Mouse (Mus musculus) thymus, postnatal 14 days (tissue): ENCODE data around the gene Irgc1.
A peak's percentile ranks its signal among the peaks of the same experiment; 100 is the strongest.

Source experiments
- DNase-seq: peaks from one replicate; pipeline ENCODE4 v3.0.0; 2021

Gene Irgc1

GRCm38 (mm10) chr7:24470356-24470755, 18.3 kb upstream of the Irgc1 start:
- no peak for DNase-seq

GRCm38 (mm10) chr7:24469126-24469525, 17.0 kb upstream of the Irgc1 start:
- DNase-seq = peak; percentile 33

- peak; percentile 55 for DNase-seq
Observed at GRCm38 (mm10) chr7:24467886-24468285, 15.8 kb upstream of the Irgc1 start.

- no peak for DNase-seq
Observed at GRCm38 (mm10) chr7:24466835-24467234, 14.7 kb upstream of the Irgc1 start.

- DNase-seq = no peak
Observed at GRCm38 (mm10) chr7:24462388-24463319, 10.6 kb upstream of the Irgc1 start, which contains the start of gene Plaur. Gene Plaur, plus strand, starts transcription at chr7:24462484.

DNA sequence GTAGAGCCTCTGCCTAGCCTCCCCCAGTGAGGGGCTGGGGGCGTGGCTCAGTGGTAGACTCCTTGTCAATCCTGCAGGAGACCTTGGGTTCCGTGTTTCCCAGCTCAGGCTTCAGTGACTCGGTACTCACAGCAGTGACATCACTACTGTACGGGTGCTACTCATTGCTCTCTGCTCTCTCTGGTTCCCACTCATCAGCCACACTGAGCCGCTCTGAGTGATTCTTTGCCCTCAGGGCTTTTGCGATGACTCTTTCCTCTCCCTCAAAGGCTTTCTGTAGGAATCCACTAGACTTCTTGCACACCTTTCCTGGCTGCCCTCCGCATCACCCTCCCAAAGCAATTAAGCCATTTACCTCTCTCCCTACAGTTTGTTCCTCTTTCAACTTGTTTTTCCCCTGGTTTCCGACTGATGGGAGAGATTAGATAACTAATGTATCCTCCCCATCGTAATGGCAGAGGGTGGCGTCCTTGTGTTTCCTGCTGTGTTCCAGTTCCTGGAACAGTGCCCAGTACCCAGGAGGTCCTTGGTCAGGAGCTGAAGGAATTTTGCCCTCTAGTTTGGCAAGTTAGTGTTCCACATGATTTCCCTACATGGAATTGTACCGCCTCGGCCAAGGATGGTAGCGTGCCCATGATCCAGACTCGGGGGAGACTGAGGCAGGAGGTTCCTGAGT, 9.4 kb upstream of the Irgc1 start:
- DNase-seq = no peak

DNA sequence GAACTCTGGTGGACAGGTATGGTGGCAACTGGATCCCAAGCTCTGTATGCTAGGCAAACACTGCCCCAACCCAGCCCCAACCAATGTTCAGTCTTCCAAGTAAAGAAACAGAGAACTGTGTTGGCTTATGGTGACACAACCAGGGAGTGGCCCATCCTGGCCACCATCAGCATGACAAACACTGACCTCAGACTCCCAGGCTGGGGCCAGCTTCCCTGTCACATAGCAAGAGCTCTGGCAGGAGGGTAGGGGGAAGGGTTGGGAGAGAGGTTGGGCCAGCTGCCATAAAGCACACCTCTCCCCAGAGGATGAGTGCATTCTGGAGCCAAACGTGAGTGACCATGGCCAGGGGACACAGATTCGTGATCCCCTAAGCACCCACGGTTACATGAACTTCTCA, 7.7 kb upstream of the Irgc1 start:
- DNase-seq = no peak

DNA sequence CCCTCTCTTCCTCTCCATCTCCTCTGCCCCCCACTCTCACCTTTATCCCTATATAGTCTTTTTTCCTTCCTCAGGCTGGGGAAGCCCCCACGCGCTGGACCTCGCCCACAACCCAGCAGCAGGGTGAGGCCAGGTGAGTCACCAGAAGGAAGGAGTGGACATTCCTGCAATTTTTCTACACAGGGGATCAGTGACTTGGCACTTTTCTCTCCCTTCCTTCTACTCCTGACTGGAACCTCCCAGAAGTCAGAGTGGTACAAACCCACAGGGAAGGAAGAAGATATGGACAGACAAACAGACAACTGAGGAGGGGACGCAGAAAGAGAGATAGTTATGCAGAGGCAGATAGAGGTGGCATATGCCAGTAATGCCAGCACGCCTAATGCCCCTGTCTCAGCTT, 7.3 kb upstream of the Irgc1 start:
- DNase-seq = no peak

DNA sequence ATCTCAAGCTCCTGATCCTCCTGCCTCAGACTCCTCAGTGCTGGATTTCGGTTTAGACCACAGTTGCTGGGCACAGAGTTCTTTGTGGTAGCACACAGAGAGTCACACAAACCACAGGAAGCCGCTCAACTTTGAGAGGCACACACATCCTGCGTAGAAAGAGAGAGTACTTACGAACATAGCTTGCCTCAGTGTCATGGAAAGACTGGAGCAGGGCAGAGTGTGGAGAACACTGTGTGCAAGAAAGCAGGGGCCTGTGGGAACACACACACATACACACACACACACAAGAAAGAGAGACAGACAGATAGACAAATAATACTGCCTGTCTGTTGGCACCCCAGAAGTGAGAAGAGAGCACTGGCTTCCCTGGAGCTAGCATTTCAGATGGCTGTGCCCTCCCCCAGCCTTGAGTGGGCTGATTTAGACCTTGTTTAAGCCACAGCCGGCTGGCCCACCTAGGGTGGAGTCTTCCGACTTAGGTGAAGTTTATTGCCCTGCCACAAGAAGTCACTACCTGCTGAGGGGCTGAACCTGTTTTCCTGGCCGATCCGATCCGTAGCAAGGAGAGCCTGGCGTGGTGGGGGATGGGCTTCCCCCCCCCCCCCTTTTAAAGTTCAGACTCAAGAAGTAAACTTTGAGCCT, 5.8 kb upstream of the Irgc1 start:
- DNase-seq = peak; percentile 80

GRCm38 (mm10) chr7:24455726-24456125, 3.6 kb upstream of the Irgc1 start:
- DNase-seq = no peak

- DNase-seq = no peak
Observed at GRCm38 (mm10) chr7:24454199-24454598, 2.1 kb upstream of the Irgc1 start.

GRCm38 (mm10) chr7:24450585-24451017, 1.5 kb downstream of the Irgc1 start:
- peak; percentile 41 for DNase-seq

- no peak for DNase-seq
Observed at GRCm38 (mm10) chr7:24448782-24449517, 3.1 kb downstream of the Irgc1 start.

GRCm38 (mm10) chr7:24446697-24447340, 5.3 kb downstream of the Irgc1 start:
- no peak for DNase-seq

GRCm38 (mm10) chr7:24445266-24445926, 6.7 kb downstream of the Irgc1 start:
- no peak for DNase-seq

DNA sequence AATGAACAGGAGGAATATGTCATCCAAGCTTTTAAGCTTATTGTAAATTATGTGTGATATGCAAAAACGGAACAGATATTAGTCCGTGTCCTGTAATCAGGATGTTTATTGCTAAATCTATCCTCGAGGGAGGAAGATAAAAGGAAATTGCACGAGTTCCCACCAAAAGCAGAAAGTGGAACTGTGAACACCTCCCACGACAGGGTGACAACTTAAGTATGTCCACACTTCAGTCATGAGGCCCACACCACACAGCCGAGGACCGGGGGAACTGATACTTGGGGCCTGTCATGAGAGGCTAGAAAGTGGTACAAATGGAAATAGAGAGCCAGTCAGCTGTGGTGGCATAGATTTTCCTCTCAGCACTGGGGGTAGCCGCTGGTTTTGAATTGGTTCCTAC, 9.8 kb downstream of the Irgc1 start:
- no peak for DNase-seq

DNA sequence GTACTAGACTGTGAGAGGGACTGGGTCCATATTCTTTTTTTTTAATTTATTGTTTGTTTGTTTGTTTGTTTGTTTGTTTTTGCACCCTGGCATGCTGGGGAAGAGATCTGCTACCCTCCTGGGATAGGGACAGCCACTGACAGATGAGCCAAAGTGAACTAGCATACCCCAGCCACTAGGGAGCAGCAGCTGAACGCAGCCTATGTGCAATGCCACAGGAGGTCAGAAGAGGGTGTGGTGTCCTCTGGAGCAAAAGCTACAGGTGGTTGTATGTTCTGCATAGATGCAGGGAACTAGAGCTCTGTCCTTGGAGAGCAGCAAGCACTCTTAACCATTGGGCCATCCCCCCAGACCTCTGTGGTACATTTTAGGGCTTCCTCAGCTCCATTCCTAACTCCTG, 10.3 kb downstream of the Irgc1 start:
- DNase-seq = peak; percentile 85

GRCm38 (mm10) chr7:24439891-24440290, 12.2 kb downstream of the Irgc1 start:
- DNase-seq = no peak

DNA sequence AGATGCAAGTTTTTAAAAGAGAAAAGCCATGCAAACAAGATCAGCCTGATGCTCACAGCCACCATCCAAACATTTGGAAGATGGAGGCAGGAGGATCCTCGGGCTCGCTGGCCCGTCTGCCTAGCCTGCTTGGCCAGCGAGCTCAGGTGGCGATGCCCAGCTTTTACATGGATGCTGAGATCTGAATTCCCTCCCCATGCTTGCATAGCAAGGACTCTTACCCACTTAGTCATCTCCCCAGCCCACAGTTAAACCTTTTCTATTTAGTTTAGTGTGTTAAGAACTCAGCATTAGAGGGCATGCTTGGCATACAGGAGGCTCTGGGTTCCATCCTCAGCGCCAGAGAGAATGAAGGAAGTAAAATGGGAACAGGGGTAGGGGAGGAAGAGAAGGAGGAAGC, 12.9 kb downstream of the Irgc1 start:
- DNase-seq = no peak

- DNase-seq = no peak
Observed at GRCm38 (mm10) chr7:24437981-24438380, 14.1 kb downstream of the Irgc1 start.

DNA sequence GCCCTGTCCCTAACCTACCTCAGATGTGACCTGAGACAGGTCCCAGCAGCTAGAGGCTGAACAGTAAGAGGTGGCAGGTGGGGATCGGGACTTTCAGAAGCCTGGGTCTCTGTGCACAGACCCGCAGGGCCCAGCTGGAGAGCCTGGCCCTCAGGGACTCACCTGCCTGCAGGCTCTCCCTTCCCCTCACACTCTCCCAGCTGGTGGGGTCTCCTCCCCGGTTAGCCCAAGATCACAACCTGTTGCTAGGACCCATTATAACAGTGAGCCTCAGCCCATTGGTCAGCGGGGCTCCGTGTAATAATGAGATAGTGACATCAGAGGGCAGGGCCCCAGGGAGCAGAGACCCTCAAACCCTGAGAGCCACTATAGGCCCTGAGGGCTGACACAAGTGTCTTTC, 16.8 kb downstream of the Irgc1 start:
- no peak for DNase-seq

DNA sequence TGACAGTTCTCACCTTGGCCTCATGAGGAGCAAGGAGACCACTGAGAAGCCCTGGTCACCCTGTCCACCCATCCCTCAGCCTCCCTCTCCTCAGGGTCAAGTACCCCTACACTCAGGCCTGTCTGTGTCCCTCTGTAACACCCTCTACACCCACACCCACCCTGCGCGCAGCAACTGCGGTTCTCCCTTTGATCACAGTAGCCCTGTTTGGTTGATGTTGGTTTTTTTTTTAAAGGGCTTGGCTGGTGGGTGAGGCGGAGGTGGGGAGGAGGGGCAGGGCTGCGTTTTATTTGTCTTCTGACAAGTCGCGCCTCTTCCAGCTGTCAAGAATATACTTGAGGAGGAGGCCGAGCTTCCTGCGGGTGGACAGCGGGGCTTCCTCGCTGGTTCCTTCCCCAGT, 20.4 kb downstream of the Irgc1 start:
- DNase-seq = no peak
